Mouse (Mus musculus) liver, adult 2 months (tissue): ENCODE results near the gene Tyrobp. TPM values are rescaled to one million over a fixed set of nuclear protein-coding genes. Genes with fewer than 3 reads are reported as not detected.

ENCODE experiments used
- DNase-seq: peaks from one replicate; pipeline ENCODE4 v3.0.0-alpha.2; 2011; ENCODE audit warnings: low read depth, low spot score; ENCODE audit errors: extremely low read depth
- H3K27ac ChIP-seq: fragments of 200-500 bp; replicated peaks from 2 replicates; pipeline ENCODE4 v1.5.1; 2012; ENCODE audit warnings: low read depth, mild to moderate bottlenecking, control low read depth, inconsistent platforms, low read length; ENCODE audit not compliant: insufficient read depth
- H3K27me3 ChIP-seq: fragments of 200-500 bp; 2 replicates; pipeline ENCODE4 v1.6.1; 2012; ENCODE audit warnings: mild to moderate bottlenecking, moderate library complexity, low read length, inconsistent platforms; ENCODE audit not compliant: control insufficient read depth, insufficient read depth
- H3K36me3 ChIP-seq: fragments of 200-500 bp; 2 replicates; pipeline ENCODE4 v1.6.1; 2012; ENCODE audit warnings: low read length, inconsistent platforms; ENCODE audit not compliant: control insufficient read depth, insufficient read depth
- H3K4me1 ChIP-seq: fragments of 200-500 bp; 2 replicates; pipeline ENCODE4 v1.6.1; 2011; ENCODE audit warnings: low read length; ENCODE audit not compliant: control insufficient read depth, insufficient read depth
- H3K4me3 ChIP-seq: fragments of 200-500 bp; 2 replicates; pipeline ENCODE4 v1.5.1; 2011; ENCODE audit warnings: low read depth, mild to moderate bottlenecking, control low read depth, low read length, moderate library complexity; ENCODE audit not compliant: insufficient read depth
- H3K79me2 ChIP-seq: fragments of 200-500 bp; 2 replicates; pipeline ENCODE4 v1.6.1; 2012; ENCODE audit warnings: inconsistent platforms, mild to moderate bottlenecking, low read length, moderate library complexity; ENCODE audit not compliant: control insufficient read depth, insufficient read depth
- H3K9ac ChIP-seq: fragments of 200-500 bp; 2 replicates; pipeline ENCODE4 v1.6.1; 2012; ENCODE audit warnings: low read depth, mild to moderate bottlenecking, control low read depth, inconsistent platforms, low read length
- CTCF ChIP-seq: fragments of 200-500 bp; IDR thresholded peaks from 2 replicates; pipeline ENCODE4 v1.5.1; 2011; ENCODE audit warnings: low read depth, low read length, control low read depth
- POLR2A ChIP-seq: fragments of 200-500 bp; IDR thresholded peaks from 2 replicates; pipeline ENCODE4 v1.6.1; 2011; ENCODE audit warnings: low read length, control low read depth; ENCODE audit not compliant: insufficient read depth; ENCODE audit errors: extremely low read depth
- WGBS: fragments of 180-500 bp; shearing (Covaris S2); methylation state at CpG from one replicate; pipeline ENCODE4 v1.1.7; 2018; 5-methylcytosine and 5-hydroxymethylcytosine counted together
- polyA plus RNA-seq: library from polyadenylated mRNA; depleted of rRNA; stranded (reverse); fragments of >200 nt; gene quantifications from 2 replicates; pipeline ENCODE4 v1.2.3, GENCODE M21; 2012
- total RNA-seq: library from RNA; depleted of rRNA; stranded (reverse); fragments of >200 nt; gene quantifications from 2 replicates; pipeline ENCODE4 v1.2.3, GENCODE M21; 2014

Tyrobp gene
- total and polyA plus RNA-seq, 2 experiments = 46.1 to 86.4 TPM

DNA sequence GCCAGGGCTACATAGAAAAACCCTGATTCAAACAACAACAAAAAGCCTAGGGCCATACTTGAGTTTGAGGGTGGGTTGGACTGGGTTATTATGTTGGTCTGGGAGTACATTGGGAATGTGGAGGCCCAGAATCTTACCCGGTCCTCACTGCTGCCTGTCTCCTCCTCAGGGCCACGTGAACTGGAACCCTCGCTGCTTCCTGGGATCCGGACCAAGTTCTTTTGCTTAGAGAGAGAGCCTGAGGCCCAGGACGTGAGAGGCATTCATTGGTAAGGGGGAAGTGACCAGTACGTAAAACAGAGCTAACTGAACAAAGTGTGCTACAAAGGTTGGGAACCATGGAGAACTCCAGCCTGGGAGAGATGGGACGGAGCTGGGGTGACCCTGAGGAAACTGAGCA lies 36.7 kb downstream of the Tyrobp start:
- DNase-seq = no peak
- Histone ChIP-seq H3K36me3 (no peaks in the 10 kb centered on the region), H3K4me1 (peaks cover 4% of the 10 kb centered on the region; the same call in 1 of the 2 replicates), H3K9ac (no peak overlapping the region), H3K79me2 (no peaks in the 10 kb centered on the region), H3K4me3 (no peak overlapping the region), H3K27ac (no peak overlapping the region), H3K27me3 (peaks cover 13% of the 10 kb centered on the region)
- 87% methylated on average over 7 of the region's 7 CpGs for WGBS
- TF ChIP-seq CTCF (no peak), POLR2A (no peak)

DNA sequence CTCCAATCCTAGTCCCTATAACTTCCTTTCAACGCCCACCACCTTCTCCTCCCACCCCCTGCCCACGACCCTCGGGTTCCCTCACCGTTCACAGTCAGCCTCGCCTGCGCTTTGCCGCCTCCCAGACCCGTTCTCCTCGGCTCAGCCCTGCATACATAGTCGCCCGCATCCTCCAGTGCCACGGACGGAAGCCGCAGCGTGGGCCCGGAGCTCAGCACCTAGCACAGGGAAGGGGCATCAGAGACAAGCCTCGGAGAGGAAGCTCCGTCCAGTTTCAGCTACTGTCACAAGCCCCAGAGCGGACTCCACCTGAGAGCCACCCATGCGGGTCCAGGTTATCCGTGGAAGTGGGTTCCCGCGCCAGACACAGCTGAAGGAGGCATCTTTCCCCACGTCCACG lies 39.8 kb downstream of the Tyrobp start:
- H3K9ac ChIP-seq = no peak overlapping the region
- no peak for DNase-seq
- H3K4me1 ChIP-seq = peaks cover 4% of the 10 kb centered on the region; the same call in 1 of the 2 replicates
- H3K27ac ChIP-seq = no peak overlapping the region
- no peak overlapping the region for H3K4me3 ChIP-seq
- peaks cover 14% of the 10 kb centered on the region for H3K27me3 ChIP-seq
- TF ChIP-seq CTCF (no peak), POLR2A (no peak)
- H3K36me3 ChIP-seq = no peaks in the 10 kb centered on the region
- H3K79me2 ChIP-seq = no peaks in the 10 kb centered on the region
- WGBS = 26% methylated on average over 25 of the region's 25 CpGs

DNA sequence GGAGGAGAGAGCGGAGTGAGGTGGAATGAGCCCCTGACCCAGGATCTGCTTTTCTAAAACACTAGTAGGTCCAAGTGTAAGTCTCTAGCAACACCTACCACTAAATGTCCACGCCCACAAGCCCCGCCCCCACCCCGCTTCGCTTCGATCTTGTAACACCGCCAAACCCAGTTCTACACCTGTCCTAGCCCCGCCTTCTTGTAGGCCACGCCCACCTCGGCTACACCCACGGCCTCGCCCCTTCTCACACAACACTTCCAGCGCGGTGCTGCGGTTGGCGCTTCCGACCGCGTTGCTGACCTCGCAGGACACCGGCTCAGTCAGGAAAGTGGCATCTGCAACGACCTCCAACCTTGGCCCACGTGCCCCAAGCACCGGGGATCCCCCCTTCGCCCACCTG lies 40.2 kb downstream of the Tyrobp start:
- H3K27ac ChIP-seq = no peak overlapping the region
- peak; percentile 30 for DNase-seq
- H3K4me1 ChIP-seq = peaks cover 4% of the 10 kb centered on the region; the same call in 1 of the 2 replicates
- no peaks in the 10 kb centered on the region for H3K79me2 ChIP-seq
- H3K9ac ChIP-seq = no peak overlapping the region
- no peak overlapping the region for H3K4me3 ChIP-seq
- H3K36me3 ChIP-seq = no peaks in the 10 kb centered on the region
- peaks cover 14% of the 10 kb centered on the region for H3K27me3 ChIP-seq
- WGBS = 3% methylated on average over 25 of the region's 25 CpGs
- TF ChIP-seq CTCF (no peak), POLR2A (no peak)

DNA sequence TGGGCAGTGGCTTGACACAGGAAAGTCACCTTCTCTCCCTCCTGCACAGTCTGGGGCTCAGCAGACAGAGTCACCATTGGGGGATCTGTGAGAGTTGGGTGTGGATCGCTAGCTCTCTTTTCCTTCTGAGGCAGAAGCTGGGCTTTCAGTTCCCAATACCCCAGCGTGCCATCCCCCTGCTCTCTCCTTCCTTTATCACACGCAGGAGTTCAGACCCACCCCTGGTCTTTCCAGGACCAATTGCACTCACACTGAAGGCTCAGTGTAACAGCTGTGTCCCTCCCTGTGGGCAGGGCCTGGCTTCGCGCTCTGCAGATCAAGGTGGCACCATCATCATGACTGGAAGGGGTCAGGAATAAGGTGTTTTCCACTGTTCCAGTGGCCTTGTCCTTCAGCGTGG lies 40.7 kb downstream of the Tyrobp start:
- H3K4me3 ChIP-seq = no peak overlapping the region
- no peaks in the 10 kb centered on the region for H3K36me3 ChIP-seq
- no peaks in the 10 kb centered on the region for H3K79me2 ChIP-seq
- H3K4me1 ChIP-seq = peaks cover 4% of the 10 kb centered on the region; the same call in 1 of the 2 replicates
- peaks cover 14% of the 10 kb centered on the region for H3K27me3 ChIP-seq
- no peak for TF ChIP-seq CTCF
- no peak for TF ChIP-seq POLR2A
- DNase-seq = no peak
- H3K27ac ChIP-seq = no peak overlapping the region
- 25% methylated on average over 6 of the region's 6 CpGs for WGBS
- H3K9ac ChIP-seq = no peak overlapping the region

- DNase-seq = no peak
- TF ChIP-seq POLR2A = no peak
- TF ChIP-seq CTCF = no peak
- Histone ChIP-seq H3K4me3 (no peak overlapping the region), H3K27me3 (peaks cover 14% of the 10 kb centered on the region), H3K36me3 (no peaks in the 10 kb centered on the region), H3K4me1 (peaks cover 4% of the 10 kb centered on the region; the same call in 1 of the 2 replicates), H3K79me2 (no peaks in the 10 kb centered on the region), H3K27ac (no peak overlapping the region), H3K9ac (no peak overlapping the region)
- 6% methylated on average over 9 of the region's 9 CpGs for WGBS
Measured at GRCm38 (mm10) chr7:30456487-30456886, 42.9 kb downstream of the Tyrobp start.

DNA sequence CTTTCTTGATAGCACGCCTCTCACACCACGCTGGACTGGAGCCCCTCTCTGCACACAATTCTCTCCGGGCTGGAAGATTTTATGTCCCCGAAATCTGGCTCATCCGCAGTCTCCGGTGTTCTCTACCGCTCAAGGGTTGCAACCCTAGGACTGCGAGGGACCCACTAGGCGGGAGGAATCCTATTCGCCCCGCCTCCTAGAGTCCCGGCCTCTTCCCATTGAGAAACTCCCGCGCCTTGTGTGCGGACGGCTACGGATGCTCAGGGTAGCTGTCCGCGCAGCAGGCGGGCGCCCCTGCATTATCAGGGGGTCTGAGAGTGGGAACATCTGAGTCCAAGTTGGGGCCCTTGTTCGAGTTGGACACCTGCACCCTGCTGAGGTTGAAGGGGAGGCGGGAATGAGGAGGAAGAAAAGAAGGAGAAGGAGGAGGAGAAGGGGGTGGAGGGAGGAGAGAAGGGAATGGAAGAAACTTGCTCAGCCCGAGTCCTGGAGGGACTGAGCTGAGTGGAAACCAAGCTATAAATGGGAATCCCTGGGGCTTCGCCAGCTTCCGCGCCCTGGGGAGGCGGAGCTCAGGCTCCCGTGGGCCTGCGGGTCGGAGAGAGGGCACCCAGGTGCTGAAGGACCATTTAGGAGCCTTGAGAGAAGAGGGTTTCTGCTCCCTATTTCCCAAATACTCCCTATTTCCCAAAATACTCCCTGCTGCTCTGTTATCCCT lies 43.5 kb downstream of the Tyrobp start:
- H3K36me3 ChIP-seq = no peaks in the 10 kb centered on the region

More for the DNA sequence above, 43.5 kb downstream of the Tyrobp start:
- no peak for TF ChIP-seq CTCF
- TF ChIP-seq POLR2A = no peak
- H3K4me3 ChIP-seq = no peak overlapping the region
- no peak overlapping the region for H3K9ac ChIP-seq
- peaks cover 14% of the 10 kb centered on the region for H3K27me3 ChIP-seq
- no peaks in the 10 kb centered on the region for H3K79me2 ChIP-seq
- H3K27ac ChIP-seq = no peak overlapping the region
- H3K4me1 ChIP-seq = peaks cover 4% of the 10 kb centered on the region; the same call in 1 of the 2 replicates
- no peak for DNase-seq
- 7% methylated on average over 31 of the region's 31 CpGs for WGBS
